Mouse (Mus musculus) lung, postnatal 0 days (tissue): Measurements from ENCODE around the gene Tmem205.

Experiments used
- CTCF ChIP-seq: IDR thresholded peaks from 2 replicates; pipeline ENCODE4 v1.5.1; 2016; ENCODE audit warnings: antibody characterized with exemption, mild to moderate bottlenecking
- EP300 ChIP-seq: IDR thresholded peaks from 2 replicates; pipeline ENCODE4 v1.6.1; 2016; ENCODE audit warnings: antibody characterized with exemption, mild to moderate bottlenecking, control low read depth

DNA sequence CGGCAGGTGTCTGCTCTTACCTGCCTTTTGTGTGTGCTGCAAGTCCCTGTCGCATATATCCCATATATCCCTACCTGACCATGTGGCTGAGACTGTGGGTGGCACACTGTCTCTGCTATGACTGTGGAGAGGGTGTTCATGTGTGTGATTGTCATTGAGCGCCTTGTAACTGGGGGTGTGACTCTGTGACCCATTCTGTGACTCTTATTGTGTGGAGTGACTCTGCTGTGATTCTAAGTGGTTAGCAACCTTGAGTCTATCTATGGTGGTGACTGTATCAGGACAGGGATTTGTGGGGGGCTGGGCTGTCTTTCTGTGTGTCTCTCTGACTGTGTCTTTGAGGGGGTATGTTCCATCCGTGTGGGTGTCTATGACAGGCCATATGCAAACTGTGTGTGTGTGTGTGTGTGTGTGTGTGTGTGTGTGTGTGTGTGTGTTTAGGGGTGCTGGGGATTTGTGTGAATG is 10.4 kb upstream of the Tmem205 start:
- TF ChIP-seq CTCF (no peak), EP300 (no peak)
